Mouse (Mus musculus) liver, embryonic 16.5 days (tissue): Measurements from ENCODE around the gene Tmem116. TPM values are rescaled to one million over a fixed set of nuclear protein-coding genes. Genes with fewer than 3 reads are reported as not detected.

Source experiments
- ATAC-seq: fragments of 200-750 bp; cut with Nextera tagmentation; 2 replicates; pipeline ENCODE4 v1.8.0; 2017; ENCODE audit warnings: low read depth, mild to moderate bottlenecking, moderate number of reproducible peaks, moderate library complexity
- H3K27ac ChIP-seq: fragments of 300-500 bp; sonication (generic); 2 replicates; pipeline ENCODE4 v1.5.1; 2014; ENCODE audit warnings: mild to moderate bottlenecking, low read length
- H3K27me3 ChIP-seq: fragments of 300-500 bp; sonication (generic); 2 replicates; pipeline ENCODE4 v1.6.1; 2014; ENCODE audit warnings: low read depth, low read length, mixed read lengths; ENCODE audit not compliant: control insufficient read depth, insufficient read depth
- H3K36me3 ChIP-seq: fragments of 300-500 bp; sonication (generic); 2 replicates; pipeline ENCODE4 v1.6.1; 2014; ENCODE audit warnings: mild to moderate bottlenecking; ENCODE audit not compliant: control insufficient read depth, insufficient read depth
- H3K4me1 ChIP-seq: fragments of 300-500 bp; sonication (generic); 2 replicates; pipeline ENCODE4 v1.6.1; 2014; ENCODE audit warnings: low read depth, low read length, mixed read lengths; ENCODE audit not compliant: control insufficient read depth
- H3K4me2 ChIP-seq: fragments of 300-500 bp; sonication (generic); 2 replicates; pipeline ENCODE4 v1.6.1; 2014; ENCODE audit warnings: low read depth, low read length, mixed read lengths
- H3K4me3 ChIP-seq: fragments of 300-500 bp; sonication (generic); 2 replicates; pipeline ENCODE4 v1.5.1; 2014; ENCODE audit warnings: low read depth, mild to moderate bottlenecking, low read length
- H3K9ac ChIP-seq: fragments of 300-500 bp; sonication (generic); 2 replicates; pipeline ENCODE4 v1.6.1; 2014; ENCODE audit warnings: low read depth, low read length
- H3K9me3 ChIP-seq: fragments of 300-500 bp; sonication (generic); replicated peaks from 2 replicates; pipeline ENCODE4 v1.6.1; 2016; ENCODE audit warnings: low read length; ENCODE audit not compliant: control insufficient read depth
- WGBS: fragments of 180-500 bp; shearing (Covaris S2); extraction: QIAGEN DNeasy Blood & Tissue Kit; methylation state at CpG from one replicate; pipeline ENCODE4 v1.1.7; 2014; ENCODE audit not compliant: insufficient replicate concordance; 5-methylcytosine and 5-hydroxymethylcytosine counted together
- polyA plus RNA-seq: library from polyadenylated mRNA; unstranded; fragments of >200 nt; fragmentation: Nextera tagmentation; extraction: Ambion mirVana; gene quantifications from 2 replicates; pipeline ENCODE4 v1.2.1, GENCODE M21; 2015

Tmem116 gene
- polyA plus RNA-seq, 1 experiment from 2014 or later, result 1.2 TPM

GRCm38 (mm10) chr5:121549196-121549595, 97.5 kb downstream of the Tmem116 start:
- Histone ChIP-seq H3K9ac (no peak overlapping the region), H3K4me1 (peaks cover 21% of the 10 kb centered on the region), H3K4me2 (no peak overlapping the region), H3K27me3 (no peaks in the 10 kb centered on the region; the same call in 1 of the 2 replicates), H3K4me3 (no peak overlapping the region), H3K9me3 (no peaks in the 10 kb centered on the region), H3K36me3 (no peaks in the 10 kb centered on the region), H3K27ac (no peak overlapping the region)
- 78% methylated on average over 7 of the region's 7 CpGs for WGBS
- no peak for ATAC-seq

- Histone ChIP-seq H3K4me3 (no peak overlapping the region), H3K36me3 (no peaks in the 10 kb centered on the region), H3K9ac (no peak overlapping the region), H3K27ac (no peak overlapping the region), H3K9me3 (no peaks in the 10 kb centered on the region), H3K27me3 (no peaks in the 10 kb centered on the region), H3K4me2 (no peak overlapping the region), H3K4me1 (peaks cover 3% of the 10 kb centered on the region; the same call in 1 of the 2 replicates)
- ATAC-seq, result no peak
- WGBS, result 76% methylated on average over 3 of the region's 3 CpGs
Observed at GRCm38 (mm10) chr5:121562436-121562835, 110.7 kb downstream of the Tmem116 start.

GRCm38 (mm10) chr5:121564468-121564895, 112.8 kb downstream of the Tmem116 start:
- H3K9me3 ChIP-seq, result no peaks in the 10 kb centered on the region
- no peak for ATAC-seq
- peak overlapping the region; percentile 52 for H3K4me2 ChIP-seq
- H3K27me3 ChIP-seq, result no peaks in the 10 kb centered on the region
- 8% methylated on average over 11 of the region's 11 CpGs for WGBS
- no peak overlapping the region for H3K9ac ChIP-seq
- H3K4me1 ChIP-seq, result peaks cover 3% of the 10 kb centered on the region; the same call in 1 of the 2 replicates
- H3K27ac ChIP-seq, result no peak overlapping the region
- peaks cover 3% of the 10 kb centered on the region; the same call in 1 of the 2 replicates for H3K36me3 ChIP-seq
- peak overlapping the region; percentile 35 for H3K4me3 ChIP-seq

- no peaks in the 10 kb centered on the region for H3K27me3 ChIP-seq
- H3K9ac ChIP-seq, result no peak overlapping the region
- H3K4me1 ChIP-seq, result peaks cover 3% of the 10 kb centered on the region; the same call in 1 of the 2 replicates
- WGBS, result 71% methylated on average over 16 of the region's 16 CpGs
- H3K9me3 ChIP-seq, result no peaks in the 10 kb centered on the region
- no peak overlapping the region for H3K4me2 ChIP-seq
- peaks cover 6% of the 10 kb centered on the region; the same call in 1 of the 2 replicates for H3K36me3 ChIP-seq
- H3K27ac ChIP-seq, result no peak overlapping the region
- ATAC-seq, result peak; percentile 64
- no peak overlapping the region for H3K4me3 ChIP-seq
Observed at GRCm38 (mm10) chr5:121566035-121566681, 114.5 kb downstream of the Tmem116 start.

- Histone ChIP-seq H3K4me3 (no peak overlapping the region), H3K9ac (no peak overlapping the region), H3K36me3 (peaks cover 12% of the 10 kb centered on the region), H3K4me1 (no peaks in the 10 kb centered on the region), H3K9me3 (no peaks in the 10 kb centered on the region), H3K4me2 (no peak overlapping the region), H3K27me3 (no peaks in the 10 kb centered on the region), H3K27ac (no peak overlapping the region)
- ATAC-seq, result no peak
- WGBS, result 74% methylated on average over 8 of the region's 9 CpGs
Observed at GRCm38 (mm10) chr5:121569881-121570420, 118.3 kb downstream of the Tmem116 start.

GRCm38 (mm10) chr5:121570787-121571186, 119.1 kb downstream of the Tmem116 start:
- 66% methylated on average over 1 of the region's 1 CpGs for WGBS
- H3K27ac ChIP-seq, result no peak overlapping the region
- no peak overlapping the region for H3K4me3 ChIP-seq
- H3K36me3 ChIP-seq, result peaks cover 12% of the 10 kb centered on the region
- no peaks in the 10 kb centered on the region for H3K9me3 ChIP-seq
- no peak overlapping the region for H3K4me2 ChIP-seq
- no peak for ATAC-seq
- no peaks in the 10 kb centered on the region for H3K4me1 ChIP-seq
- H3K9ac ChIP-seq, result no peak overlapping the region
- H3K27me3 ChIP-seq, result no peaks in the 10 kb centered on the region

Other genes starting within 250 kb of the Tmem116 start
- 278 and 327 TPM in 2 replicates for gene Rpl6, start 247.4 kb upstream of the Tmem116 start, polyA plus RNA-seq
- gene Hectd4, start 231.7 kb upstream of the Tmem116 start, polyA plus RNA-seq, result 8.5 and 8.7 TPM in 2 replicates
- 24.5 and 24.8 TPM in 2 replicates for gene Trafd1, start 66.3 kb upstream of the Tmem116 start, polyA plus RNA-seq
- gene Naa25, start 54.0 kb upstream of the Tmem116 start, polyA plus RNA-seq, result 16.8 and 19.0 TPM in 2 replicates
- gene Erp29, start 613 bp downstream of the Tmem116 start, polyA plus RNA-seq, result 80.4 and 86.0 TPM in 2 replicates
- not detected in 2 replicates for gene Adam1b, start 51.5 kb downstream of the Tmem116 start, polyA plus RNA-seq
- 0.29 and 0.30 TPM in 2 replicates for gene Adam1a, start 93.6 kb downstream of the Tmem116 start, polyA plus RNA-seq
- gene Gm42878, start 93.6 kb downstream of the Tmem116 start, polyA plus RNA-seq, result not detected in 2 replicates
- gene Mapkapk5, start 94.0 kb downstream of the Tmem116 start, polyA plus RNA-seq, result 19.2 and 21.3 TPM in 2 replicates
- gene Aldh2, start 141.9 kb downstream of the Tmem116 start, polyA plus RNA-seq, result 216 and 250 TPM in 2 replicates
- 1.8 and 2.1 TPM in 2 replicates for gene Acad12, start 167.0 kb downstream of the Tmem116 start, polyA plus RNA-seq
- gene Acad10, start 208.6 kb downstream of the Tmem116 start, polyA plus RNA-seq, result 3.9 and 5.5 TPM in 2 replicates
- 22.6 and 22.7 TPM in 2 replicates for gene Brap, start 208.7 kb downstream of the Tmem116 start, polyA plus RNA-seq